Mouse (Mus musculus) megakaryocyte, embryonic 14.5 days (primary cell): ENCODE results near the gene Rec8.

Experiments used
- FLI1 ChIP-seq: IDR thresholded peaks from 2 replicates; pipeline ENCODE4 v1.6.1; 2012; ENCODE audit warnings: low read length, inconsistent platforms, mixed read lengths
- GATA1 ChIP-seq: IDR thresholded peaks from 3 replicates; pipeline ENCODE4 v1.6.1; 2012; ENCODE audit warnings: mixed read lengths, low read length, inconsistent platforms, borderline replicate concordance

DNA sequence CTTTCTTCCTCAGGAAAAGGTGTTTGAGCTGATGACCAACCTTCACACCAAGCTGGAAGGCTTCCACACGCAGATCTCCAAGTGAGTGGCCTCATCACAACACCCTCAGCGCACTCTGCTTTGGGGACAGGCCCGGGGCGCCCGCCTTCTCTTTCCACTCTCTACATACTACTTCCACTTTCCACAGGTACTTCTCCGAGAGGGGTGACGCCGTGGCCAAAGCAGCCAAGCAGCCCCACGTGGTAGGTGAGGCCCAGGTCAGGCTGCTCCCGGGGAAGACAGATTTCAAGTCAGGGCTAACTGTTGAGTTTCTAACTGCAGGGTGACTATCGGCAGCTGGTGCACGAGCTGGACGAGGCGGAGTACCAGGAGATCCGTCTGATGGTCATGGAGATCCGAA, 37.1 kb upstream of the Rec8 start:
- no peak for TF ChIP-seq GATA1
- no peak for TF ChIP-seq FLI1
